Mouse (Mus musculus) G1E (cell line): ENCODE results near the gene Prkar1a. TPM values are rescaled to one million over a fixed set of nuclear protein-coding genes. Genes with fewer than 3 reads are reported as not detected.

Experiments
- ATAC-seq: 2 replicates; pipeline ENCODE4 v1.8.0; 2016; ENCODE audit warnings: mild to moderate bottlenecking; ENCODE audit not compliant: insufficient number of reproducible peaks, poor library complexity, low FRiP score, severe bottlenecking; ENCODE audit errors: extremely low read depth
- DNase-seq: peaks from one replicate; pipeline ENCODE4 v3.0.0; 2012; ENCODE audit warnings: low spot score
- H3K27me3 ChIP-seq: 2 replicates; pipeline ENCODE4 v1.6.1; 2012; ENCODE audit warnings: mild to moderate bottlenecking, low read length, inconsistent platforms; ENCODE audit not compliant: insufficient read depth
- H3K36me3 ChIP-seq: replicated peaks from 2 replicates; pipeline ENCODE3; 2012; ENCODE audit warnings: mild to moderate bottlenecking, inconsistent platforms
- H3K4me1 ChIP-seq: 2 replicates; pipeline ENCODE4 v1.6.1; 2012; ENCODE audit warnings: low read depth, low read length, inconsistent platforms, mixed read lengths; ENCODE audit not compliant: insufficient read depth
- H3K4me3 ChIP-seq: 2 replicates; pipeline ENCODE4 v1.5.1; 2012; ENCODE audit warnings: low read depth, mild to moderate bottlenecking, inconsistent platforms, low read length, moderate library complexity, mixed read lengths
- H3K9me3 ChIP-seq: replicated peaks from 2 replicates; pipeline ENCODE4 v1.6.1; 2012; ENCODE audit warnings: inconsistent platforms
- CTCF ChIP-seq: IDR thresholded peaks from 2 replicates; pipeline ENCODE4 v1.5.1; 2012; ENCODE audit warnings: low read depth, low read length, inconsistent platforms, mixed read lengths
- GATA1 ChIP-seq: IDR thresholded peaks from 2 replicates; pipeline ENCODE4 v1.6.1; 2012; ENCODE audit warnings: borderline replicate concordance, low read length, inconsistent platforms, mixed read lengths
- GATA2 ChIP-seq: IDR thresholded peaks from 2 replicates; pipeline ENCODE4 v1.6.1; 2012; ENCODE audit warnings: low read depth, low read length, inconsistent platforms, borderline replicate concordance
- POLR2AphosphoS5 ChIP-seq: IDR thresholded peaks from 2 replicates; pipeline ENCODE4 v1.6.1; 2012; ENCODE audit warnings: low read depth, low read length, inconsistent platforms; ENCODE audit not compliant: insufficient replicate concordance
- TAL1 ChIP-seq: conservative IDR thresholded peaks from 2 replicates; pipeline ENCODE4 v1.6.1; 2012; ENCODE audit warnings: low read depth, low read length, inconsistent platforms, mixed read lengths
- polyA plus RNA-seq: library from polyadenylated mRNA; stranded (reverse); fragments of >175 nt; gene quantifications from 2 replicates; pipeline ENCODE4 v1.2.3, GENCODE M21; 2012
- total RNA-seq, 2 experiments: library from RNA; stranded (forward) in 1 of 2; stranded (reverse) in 1 of 2; fragments of 200-1000 nt in 1 of 2; fragments of >200 nt in 1 of 2; fragmentation: Nextera tagmentation in 1 of 2; gene quantifications; 2 replicates each; pipeline ENCODE4 v1.2.3; 2014 to 2017

Prkar1a gene
- total and polyA plus RNA-seq, 3 experiments = 74.6 to 134 (median 85.6) TPM

GRCm38 (mm10) chr11:109699784-109700183, 50.6 kb downstream of the Prkar1a start:
- Histone ChIP-seq H3K27me3 (no peaks in the 10 kb centered on the region), H3K9me3 (peaks cover 23% of the 10 kb centered on the region), H3K36me3 (no peaks in the 10 kb centered on the region), H3K4me1 (no peaks in the 10 kb centered on the region), H3K4me3 (no peak overlapping the region)
- DNase-seq (no peak), ATAC-seq (no peak)
- no peak for TF ChIP-seq CTCF
- TF ChIP-seq POLR2AphosphoS5 = no peak
- no peak for TF ChIP-seq TAL1
- no peak for TF ChIP-seq GATA1
- TF ChIP-seq GATA2 = no peak

GRCm38 (mm10) chr11:109700761-109701160, 51.6 kb downstream of the Prkar1a start:
- Histone ChIP-seq H3K36me3 (no peaks in the 10 kb centered on the region), H3K4me3 (no peak overlapping the region), H3K9me3 (peaks cover 25% of the 10 kb centered on the region), H3K4me1 (no peaks in the 10 kb centered on the region), H3K27me3 (no peaks in the 10 kb centered on the region)
- no peak for TF ChIP-seq GATA2
- no peak for TF ChIP-seq POLR2AphosphoS5
- no peak for TF ChIP-seq TAL1
- TF ChIP-seq GATA1 = no peak
- no peak for TF ChIP-seq CTCF
- ATAC-seq = no peak
- DNase-seq = no peak

- no peak for ATAC-seq
- Histone ChIP-seq H3K27me3 (no peaks in the 10 kb centered on the region), H3K4me3 (no peak overlapping the region), H3K36me3 (no peaks in the 10 kb centered on the region), H3K9me3 (peaks cover 22% of the 10 kb centered on the region), H3K4me1 (no peaks in the 10 kb centered on the region)
- TF ChIP-seq TAL1 = no peak
- TF ChIP-seq GATA1 = no peak
- no peak for TF ChIP-seq CTCF
- no peak for TF ChIP-seq POLR2AphosphoS5
- no peak for TF ChIP-seq GATA2
- no peak for DNase-seq
Observed at GRCm38 (mm10) chr11:109702031-109702815, 53.0 kb downstream of the Prkar1a start.

- no peaks in the 10 kb centered on the region for H3K36me3 ChIP-seq
- no peak for DNase-seq
- no peak for TF ChIP-seq TAL1
- no peak for TF ChIP-seq CTCF
- TF ChIP-seq POLR2AphosphoS5 = no peak
- TF ChIP-seq GATA2 = no peak
- TF ChIP-seq GATA1 = no peak
Observed at GRCm38 (mm10) chr11:109703845-109704244, 54.6 kb downstream of the Prkar1a start.

GRCm38 (mm10) chr11:109704311-109705205, 55.4 kb downstream of the Prkar1a start:
- Histone ChIP-seq H3K36me3 (no peaks in the 10 kb centered on the region), H3K9me3 (peaks cover 14% of the 10 kb centered on the region), H3K27me3 (no peaks in the 10 kb centered on the region), H3K4me1 (no peaks in the 10 kb centered on the region), H3K4me3 (no peak overlapping the region)
- TF ChIP-seq TAL1 = no peak
- TF ChIP-seq CTCF = no peak
- no peak for TF ChIP-seq POLR2AphosphoS5
- no peak for TF ChIP-seq GATA2
- TF ChIP-seq GATA1 = no peak
- no peak for DNase-seq
- no peak for ATAC-seq

More at GRCm38 (mm10) chr11:109703845-109704244, 54.6 kb downstream of the Prkar1a start:
- Histone ChIP-seq H3K4me1 (no peaks in the 10 kb centered on the region), H3K27me3 (no peaks in the 10 kb centered on the region), H3K4me3 (no peak overlapping the region), H3K9me3 (peaks cover 15% of the 10 kb centered on the region)
- ATAC-seq = no peak
